Mouse (Mus musculus) embryonic stem cell, embryonic (primary cell): ENCODE results near the gene Gm8978.
"Not testable (repeated sequence)": the region's sequence is repeated elsewhere in the genome, so short reads cannot be mapped to it uniquely, and the experiment has no call there.

ENCODE experiments used
- CTCF ChIA-PET, 4 experiments: fragments of 300-600 bp in 2 of 4; fragments of 350-600 bp in 2 of 4; sonication (Branson Sonifier 250); formaldehyde crosslinking; loops; one replicate each; lab custom pipeline; 2022; ENCODE audit warnings: inconsistent platforms in 2 of 4; lab: Charles Lee
- POLR2A ChIA-PET, 4 experiments: fragments of 300-600 bp in 2 of 4; fragments of 350-600 bp in 2 of 4; sonication (Branson Sonifier 250); formaldehyde crosslinking; loops; one replicate each; lab custom pipeline; 2022; ENCODE audit warnings: antibody characterized with exemption in 4 of 4, inconsistent platforms in 1 of 4; lab: Charles Lee

The Gm8978 gene

GRCm38 (mm10) chr19:33625152-33625551 is at the start of gene Gm8978:
TSS of gene Gm8978 (minus strand) at chr19:33625252.
- POLR2A ChIA-PET, CTCF ChIA-PET: not testable (repeated sequence)

- POLR2A ChIA-PET, result not testable (repeated sequence)
These were observed 35.3 kb downstream of the Gm8978 start for GRCm38 (mm10) chr19:33589626-33590302.

GRCm38 (mm10) chr19:33568551-33568950 is 56.5 kb downstream of the Gm8978 start:
- CTCF ChIA-PET, POLR2A ChIA-PET: not testable (repeated sequence)

More at GRCm38 (mm10) chr19:33589626-33590302, 35.3 kb downstream of the Gm8978 start:
- CTCF ChIA-PET, result not testable (repeated sequence)
